Mouse (Mus musculus): ENCODE data around the gene Mgst2. TPM values are rescaled to one million over a fixed set of nuclear protein-coding genes. Genes with fewer than 3 reads are reported as not detected.
A peak's percentile ranks its signal among the peaks of the same experiment; 100 is the strongest.

Mgst2 gene
- polyA plus RNA-seq, 1 experiment from 2014 or later = 17.9 TPM

GRCm38 (mm10) chr3:51674963-51675362, 14.8 kb downstream of the Mgst2 start:
- H3K9ac ChIP-seq = no peak overlapping the region
- no peak overlapping the region for H3K4me2 ChIP-seq (replicated peaks)
- no peaks in the 10 kb centered on the region for H3K36me3 ChIP-seq
- no peaks in the 10 kb centered on the region for H3K4me1 ChIP-seq
- no peak overlapping the region for H3K4me3 ChIP-seq (replicated peaks)
- no peak for ATAC-seq (ENCODE audit: insufficient number of reproducible peaks, low FRiP score, low TSS enrichment, low read depth)
- no peak overlapping the region for H3K27ac ChIP-seq (replicated peaks)
- H3K9me3 ChIP-seq (replicated peaks) = no peaks in the 10 kb centered on the region
- WGBS = 89% methylated on average over 3 of the region's 3 CpGs
- H3K27me3 ChIP-seq = no peaks in the 10 kb centered on the region

GRCm38 (mm10) chr3:51685539-51685938, 25.4 kb downstream of the Mgst2 start:
- H3K4me2 ChIP-seq (replicated peaks) = no peak overlapping the region
- no peak overlapping the region for H3K27ac ChIP-seq (replicated peaks)
- no peaks in the 10 kb centered on the region for H3K27me3 ChIP-seq
- no peak for ATAC-seq (ENCODE audit: insufficient number of reproducible peaks, low FRiP score, low TSS enrichment, low read depth)
- H3K9ac ChIP-seq = no peak overlapping the region
- peaks cover 18% of the 10 kb centered on the region; the same call in 1 of the 2 replicates for H3K36me3 ChIP-seq
- H3K9me3 ChIP-seq (replicated peaks) = no peaks in the 10 kb centered on the region
- H3K4me1 ChIP-seq = no peaks in the 10 kb centered on the region
- no peak overlapping the region for H3K4me3 ChIP-seq (replicated peaks)
- 94% methylated on average over 6 of the region's 6 CpGs for WGBS

GRCm38 (mm10) chr3:51686316-51686715, 26.2 kb downstream of the Mgst2 start:
- H3K4me2 ChIP-seq (replicated peaks) = no peak overlapping the region
- H3K36me3 ChIP-seq = peaks cover 20% of the 10 kb centered on the region; the same call in 1 of the 2 replicates
- no peak overlapping the region for H3K9ac ChIP-seq
- H3K9me3 ChIP-seq (replicated peaks) = no peaks in the 10 kb centered on the region
- no peaks in the 10 kb centered on the region for H3K4me1 ChIP-seq
- no peak for ATAC-seq (ENCODE audit: insufficient number of reproducible peaks, low FRiP score, low TSS enrichment, low read depth)
- no peak overlapping the region for H3K27ac ChIP-seq (replicated peaks)
- 67% methylated on average over 6 of the region's 6 CpGs for WGBS
- H3K4me3 ChIP-seq (replicated peaks) = no peak overlapping the region
- no peaks in the 10 kb centered on the region for H3K27me3 ChIP-seq

- no peak overlapping the region for H3K4me2 ChIP-seq (replicated peaks)
- no peaks in the 10 kb centered on the region for H3K4me1 ChIP-seq
- H3K36me3 ChIP-seq = peaks cover 20% of the 10 kb centered on the region; the same call in 1 of the 2 replicates
- H3K9ac ChIP-seq = no peak overlapping the region
- ATAC-seq (ENCODE audit: insufficient number of reproducible peaks, low FRiP score, low TSS enrichment, low read depth) = no peak
- no peaks in the 10 kb centered on the region for H3K27me3 ChIP-seq
- 86% methylated on average over 6 of the region's 6 CpGs for WGBS
- no peak overlapping the region for H3K27ac ChIP-seq (replicated peaks)
- no peaks in the 10 kb centered on the region for H3K9me3 ChIP-seq (replicated peaks)
- no peak overlapping the region for H3K4me3 ChIP-seq (replicated peaks)
Observed at GRCm38 (mm10) chr3:51686791-51687190, 26.6 kb downstream of the Mgst2 start.

- no peak for ATAC-seq (ENCODE audit: insufficient number of reproducible peaks, low FRiP score, low TSS enrichment, low read depth)
- no peak overlapping the region for H3K4me2 ChIP-seq (replicated peaks)
- no peaks in the 10 kb centered on the region for H3K27me3 ChIP-seq
- no peak overlapping the region for H3K9ac ChIP-seq
- no peak overlapping the region for H3K27ac ChIP-seq (replicated peaks)
- H3K36me3 ChIP-seq = peaks cover 20% of the 10 kb centered on the region; the same call in 1 of the 2 replicates
- H3K9me3 ChIP-seq (replicated peaks) = no peaks in the 10 kb centered on the region
- WGBS = 84% methylated on average over 8 of the region's 8 CpGs
- H3K4me3 ChIP-seq (replicated peaks) = no peak overlapping the region
- no peaks in the 10 kb centered on the region for H3K4me1 ChIP-seq
Observed at GRCm38 (mm10) chr3:51688725-51689124, 28.6 kb downstream of the Mgst2 start.

- no peak overlapping the region for H3K9ac ChIP-seq
- H3K4me2 ChIP-seq (replicated peaks) = no peak overlapping the region
- H3K9me3 ChIP-seq (replicated peaks) = no peaks in the 10 kb centered on the region
- no peak for ATAC-seq (ENCODE audit: insufficient number of reproducible peaks, low FRiP score, low TSS enrichment, low read depth)
- H3K4me1 ChIP-seq = no peaks in the 10 kb centered on the region
- H3K27me3 ChIP-seq = no peaks in the 10 kb centered on the region
- H3K27ac ChIP-seq (replicated peaks) = no peak overlapping the region
- peaks cover 20% of the 10 kb centered on the region; the same call in 1 of the 2 replicates for H3K36me3 ChIP-seq
- no peak overlapping the region for H3K4me3 ChIP-seq (replicated peaks)
- WGBS = 81% methylated on average over 10 of the region's 10 CpGs
Observed at GRCm38 (mm10) chr3:51693196-51693595, 33.0 kb downstream of the Mgst2 start.

GRCm38 (mm10) chr3:51694576-51694975, 34.4 kb downstream of the Mgst2 start:
- Histone ChIP-seq H3K4me2 (replicated peaks) (no peak overlapping the region), H3K4me1 (no peaks in the 10 kb centered on the region), H3K9ac (no peak overlapping the region), H3K27me3 (no peaks in the 10 kb centered on the region), H3K4me3 (replicated peaks) (no peak overlapping the region), H3K9me3 (replicated peaks) (no peaks in the 10 kb centered on the region), H3K36me3 (peaks cover 11% of the 10 kb centered on the region; the same call in 1 of the 2 replicates), H3K27ac (replicated peaks) (no peak overlapping the region)
- ATAC-seq (ENCODE audit: insufficient number of reproducible peaks, low FRiP score, low TSS enrichment, low read depth) = no peak
- 81% methylated on average over 14 of the region's 14 CpGs for WGBS

- no peak overlapping the region for H3K4me2 ChIP-seq (replicated peaks)
- 89% methylated on average over 3 of the region's 3 CpGs for WGBS
- ATAC-seq (ENCODE audit: insufficient number of reproducible peaks, low FRiP score, low TSS enrichment, low read depth) = no peak
- no peaks in the 10 kb centered on the region for H3K27me3 ChIP-seq
- H3K4me1 ChIP-seq = peaks cover 7% of the 10 kb centered on the region
- H3K9me3 ChIP-seq (replicated peaks) = no peaks in the 10 kb centered on the region
- H3K27ac ChIP-seq (replicated peaks) = no peak overlapping the region
- peaks cover under 1% of the 10 kb centered on the region; the same call in 1 of the 2 replicates for H3K36me3 ChIP-seq
- no peak overlapping the region for H3K9ac ChIP-seq
- H3K4me3 ChIP-seq (replicated peaks) = no peak overlapping the region
Observed at GRCm38 (mm10) chr3:51695713-51696112, 35.6 kb downstream of the Mgst2 start.

GRCm38 (mm10) chr3:51697931-51698330, 37.8 kb downstream of the Mgst2 start:
- H3K4me3 ChIP-seq (replicated peaks) = no peak overlapping the region
- no peaks in the 10 kb centered on the region for H3K36me3 ChIP-seq
- 86% methylated on average over 3 of the region's 3 CpGs for WGBS
- ATAC-seq (ENCODE audit: insufficient number of reproducible peaks, low FRiP score, low TSS enrichment, low read depth) = no peak
- no peak overlapping the region for H3K27ac ChIP-seq (replicated peaks)
- no peak overlapping the region for H3K4me2 ChIP-seq (replicated peaks)
- no peaks in the 10 kb centered on the region for H3K9me3 ChIP-seq (replicated peaks)
- peaks cover 28% of the 10 kb centered on the region for H3K4me1 ChIP-seq
- H3K27me3 ChIP-seq = no peaks in the 10 kb centered on the region
- no peak overlapping the region for H3K9ac ChIP-seq

- Histone ChIP-seq H3K9me3 (replicated peaks) (no peaks in the 10 kb centered on the region), H3K27ac (replicated peaks) (peak overlapping the region; percentile 86), H3K27me3 (no peaks in the 10 kb centered on the region), H3K9ac (no peak overlapping the region), H3K4me3 (replicated peaks) (no peak overlapping the region), H3K36me3 (no peaks in the 10 kb centered on the region), H3K4me1 (peaks cover 35% of the 10 kb centered on the region), H3K4me2 (replicated peaks) (no peak overlapping the region)
- ATAC-seq (ENCODE audit: insufficient number of reproducible peaks, low FRiP score, low TSS enrichment, low read depth) = no peak
- 67% methylated on average over 4 of the region's 4 CpGs for WGBS
Observed at GRCm38 (mm10) chr3:51700123-51700522, 40.0 kb downstream of the Mgst2 start.

GRCm38 (mm10) chr3:51700731-51701280, 40.6 kb downstream of the Mgst2 start:
- Histone ChIP-seq H3K4me3 (replicated peaks) (peak overlapping the region; percentile 46), H3K4me2 (replicated peaks) (peak overlapping the region; percentile 81), H3K27me3 (no peaks in the 10 kb centered on the region), H3K36me3 (no peaks in the 10 kb centered on the region), H3K9me3 (replicated peaks) (no peaks in the 10 kb centered on the region), H3K27ac (replicated peaks) (peak overlapping the region; percentile 86), H3K9ac (no peak overlapping the region), H3K4me1 (peaks cover 35% of the 10 kb centered on the region)
- ATAC-seq (ENCODE audit: insufficient number of reproducible peaks, low FRiP score, low TSS enrichment, low read depth) = no peak
- 6% methylated on average over 15 of the region's 15 CpGs for WGBS

GRCm38 (mm10) chr3:51701281-51701751, 41.2 kb downstream of the Mgst2 start:
- under 1% methylated on average over 27 of the region's 27 CpGs for WGBS

More at GRCm38 (mm10) chr3:51701281-51701751, 41.2 kb downstream of the Mgst2 start:
- peak overlapping the region; percentile 86 for H3K27ac ChIP-seq (replicated peaks)
- H3K36me3 ChIP-seq = no peaks in the 10 kb centered on the region
- peak overlapping the region; percentile 46 for H3K4me3 ChIP-seq (replicated peaks)
- H3K4me1 ChIP-seq = peaks cover 35% of the 10 kb centered on the region
- H3K4me2 ChIP-seq (replicated peaks) = peak overlapping the region; percentile 81
- H3K9ac ChIP-seq = peak overlapping the region; percentile 15; the same call in 1 of the 2 replicates
- no peaks in the 10 kb centered on the region for H3K9me3 ChIP-seq (replicated peaks)
- H3K27me3 ChIP-seq = no peaks in the 10 kb centered on the region
- ATAC-seq (ENCODE audit: insufficient number of reproducible peaks, low FRiP score, low TSS enrichment, low read depth) = peak; percentile 91

All from embryonic facial prominence, embryonic 15.5 days (tissue).